Mouse (Mus musculus) liver, postnatal 0 days (tissue): ENCODE measurements around the gene Ethe1.

Experiments used
- CTCF ChIP-seq: sonication (generic); IDR thresholded peaks from 2 replicates; pipeline ENCODE4 v1.5.1; 2016; ENCODE audit warnings: antibody characterized with exemption, low read depth
- EP300 ChIP-seq: IDR thresholded peaks from 2 replicates; pipeline ENCODE4 v1.6.1; 2016; ENCODE audit warnings: antibody characterized with exemption, low read depth, mild to moderate bottlenecking

- TF ChIP-seq CTCF: no peak
- TF ChIP-seq EP300: no peak
These were observed 515 bp upstream of the Ethe1 start for GRCm38 (mm10) chr7:24586828-24587227.
